Mouse (Mus musculus): ENCODE data around the gene Rrp1b.

Rrp1b gene

DNA sequence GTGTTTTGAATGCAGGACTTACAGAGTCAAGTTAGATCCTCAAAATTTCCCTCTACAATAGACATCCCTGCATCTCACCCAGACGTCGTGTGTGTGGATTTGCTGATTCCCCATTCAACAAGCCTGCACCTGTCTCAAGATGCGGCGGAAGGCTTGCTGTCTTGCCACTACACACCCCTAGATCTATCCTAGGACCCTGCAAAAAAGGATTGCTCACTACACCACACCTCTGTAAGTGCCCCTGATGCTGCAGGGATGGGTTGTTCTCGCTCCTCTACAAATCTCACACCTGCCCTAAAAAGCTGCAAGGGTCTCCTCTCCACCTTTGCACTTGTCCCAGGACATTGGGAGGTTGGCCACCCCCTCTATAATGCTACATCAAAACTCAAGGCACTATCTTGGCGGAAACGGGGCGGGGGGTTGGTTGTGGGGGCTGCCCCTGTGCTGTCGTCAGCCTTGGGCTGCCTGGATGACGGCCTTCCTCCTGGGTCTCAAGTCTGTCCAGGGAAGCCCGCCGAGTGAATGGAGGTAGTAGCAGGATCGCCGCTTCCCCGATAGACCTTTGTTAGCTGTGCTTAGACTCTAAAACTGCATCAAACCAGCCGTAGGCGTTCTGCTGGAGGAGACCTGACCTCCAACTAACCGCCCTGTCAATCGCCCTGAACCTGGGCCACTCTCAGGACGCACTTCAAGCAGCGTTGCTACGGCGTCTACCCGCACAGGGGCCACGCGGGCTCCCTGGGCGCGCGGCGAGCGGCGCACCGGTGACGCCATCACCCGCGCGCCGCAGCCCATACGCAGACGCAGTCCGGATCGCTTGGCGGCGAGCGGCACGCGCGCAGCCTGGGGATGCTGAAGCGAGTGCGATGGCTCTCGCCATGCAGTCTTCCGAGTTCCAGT, at the start of gene Rrp1b, which contains the start of gene Hsf2bp:
Gene Rrp1b, plus strand, starts transcription at position 492 of the 900 bp plus-strand sequence.
Gene Hsf2bp, minus strand, starts transcription at position 741 of the 900 bp plus-strand sequence.
- DNase-seq = peak; percentile 98

DNA sequence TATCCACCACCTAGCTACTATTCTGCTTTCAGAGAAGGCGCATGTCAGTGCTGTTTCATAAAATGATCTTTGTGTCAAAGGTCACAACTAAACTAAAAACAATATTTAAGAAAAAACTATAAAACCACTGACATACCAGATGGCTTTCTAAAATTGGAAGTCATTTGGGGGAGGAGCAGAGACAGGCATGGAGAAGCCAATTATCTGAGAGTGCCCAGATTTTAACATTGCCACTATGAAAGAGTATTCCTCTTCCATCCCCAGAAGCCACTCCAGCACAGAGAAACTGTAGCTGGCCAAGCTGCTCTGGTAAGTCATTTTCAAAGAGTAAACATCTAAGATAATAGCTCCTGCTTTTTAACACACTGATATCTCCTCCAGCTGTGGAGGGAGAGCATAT, 49.0 kb upstream of the Rrp1b start:
- DNase-seq = no peak

DNA sequence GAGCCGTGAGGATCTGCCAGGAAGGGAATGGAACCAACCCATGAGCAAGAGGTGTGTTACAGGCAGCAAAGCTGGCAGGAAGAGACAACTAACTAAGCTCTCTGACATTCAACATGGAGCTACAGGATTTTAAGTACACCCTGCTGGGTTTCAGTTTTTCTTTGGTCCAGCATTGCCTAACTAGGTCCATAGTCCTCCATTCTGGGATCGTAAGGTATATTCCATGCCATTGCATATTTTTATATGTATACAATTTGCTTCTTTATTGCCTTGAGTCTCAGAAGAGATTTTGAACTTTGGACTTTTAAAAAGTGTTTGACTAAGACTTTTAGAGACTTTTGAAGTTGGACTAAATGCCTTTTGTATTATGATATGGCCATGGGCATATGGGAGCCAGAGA, 46.9 kb upstream of the Rrp1b start:
- DNase-seq = no peak

DNA sequence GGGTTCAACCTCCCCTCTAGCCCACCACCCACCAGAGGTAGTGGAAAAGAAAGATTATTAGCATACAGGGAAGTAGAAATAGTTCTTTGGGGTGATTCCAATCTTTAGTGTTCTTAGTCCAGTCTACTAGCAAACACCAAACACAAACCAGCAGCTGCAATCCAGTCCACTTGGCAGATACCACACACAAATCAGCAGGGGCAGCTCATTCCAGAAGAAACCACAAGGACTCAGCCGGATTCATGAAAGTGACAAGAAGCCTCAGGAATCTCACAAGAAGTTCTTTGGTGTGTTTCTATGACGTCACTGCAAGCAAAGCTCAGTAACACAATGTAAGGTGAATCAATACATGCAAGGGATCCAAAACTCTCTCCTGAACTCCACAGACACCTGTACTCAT, 43.9 kb upstream of the Rrp1b start:
- DNase-seq = no peak

DNA sequence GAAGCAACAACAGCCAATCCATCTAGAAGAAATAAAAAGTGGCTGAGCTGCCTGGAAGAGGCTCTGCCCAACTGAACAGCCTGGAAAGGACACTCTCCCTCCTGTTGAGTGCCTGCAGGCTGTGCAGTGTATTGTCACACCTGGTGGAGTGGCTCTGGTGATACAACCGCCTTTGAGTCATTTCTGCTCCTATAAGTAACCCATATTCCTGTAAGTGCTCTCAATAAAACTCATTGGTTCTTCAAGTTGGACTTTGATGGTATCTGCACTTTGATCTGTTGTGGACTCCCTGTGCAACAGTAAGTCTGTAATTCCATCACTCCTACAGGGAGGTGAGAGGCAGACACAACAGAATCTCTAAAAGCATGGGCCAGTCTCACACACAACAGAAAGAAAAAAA, 42.5 kb upstream of the Rrp1b start:
- DNase-seq = no peak

DNA sequence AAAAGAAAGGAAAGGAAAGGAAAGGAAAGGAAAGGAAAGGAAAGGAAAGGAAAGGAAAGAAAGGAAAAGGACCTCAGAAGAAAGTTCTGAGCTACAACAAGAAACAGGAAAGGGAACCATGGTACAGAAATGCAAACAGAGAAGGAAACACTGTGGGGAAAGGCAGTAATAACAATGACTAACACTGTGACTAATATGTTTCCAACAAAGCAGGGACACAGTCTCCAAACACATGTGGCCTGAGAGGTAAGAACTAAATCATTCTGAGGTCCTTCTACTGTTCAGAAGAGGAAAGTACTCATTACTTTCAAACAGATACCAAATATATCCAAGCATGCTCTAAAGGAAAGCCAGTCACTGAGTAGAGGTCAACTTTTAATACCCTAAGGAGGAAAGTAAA, 41.8 kb upstream of the Rrp1b start:
- DNase-seq = no peak

DNA sequence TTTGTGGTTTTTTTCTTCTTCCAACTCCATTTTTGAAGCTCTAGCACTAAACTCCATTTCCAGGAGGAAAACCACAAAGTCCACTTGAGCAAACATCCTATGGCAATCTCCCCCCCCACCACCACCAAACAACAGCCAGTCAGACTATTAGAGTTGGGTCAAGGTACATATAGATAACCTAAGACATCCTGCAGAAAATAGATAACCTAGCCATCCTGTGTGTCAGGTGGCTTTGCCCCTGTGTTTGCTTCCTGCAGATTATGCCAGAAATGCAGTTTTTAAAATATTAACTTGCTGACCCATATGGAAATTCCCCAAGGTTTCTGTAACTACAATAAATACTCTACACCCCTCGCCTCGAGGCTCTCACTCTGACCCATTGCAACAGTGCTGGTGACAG, 40.1 kb upstream of the Rrp1b start:
- DNase-seq = no peak

DNA sequence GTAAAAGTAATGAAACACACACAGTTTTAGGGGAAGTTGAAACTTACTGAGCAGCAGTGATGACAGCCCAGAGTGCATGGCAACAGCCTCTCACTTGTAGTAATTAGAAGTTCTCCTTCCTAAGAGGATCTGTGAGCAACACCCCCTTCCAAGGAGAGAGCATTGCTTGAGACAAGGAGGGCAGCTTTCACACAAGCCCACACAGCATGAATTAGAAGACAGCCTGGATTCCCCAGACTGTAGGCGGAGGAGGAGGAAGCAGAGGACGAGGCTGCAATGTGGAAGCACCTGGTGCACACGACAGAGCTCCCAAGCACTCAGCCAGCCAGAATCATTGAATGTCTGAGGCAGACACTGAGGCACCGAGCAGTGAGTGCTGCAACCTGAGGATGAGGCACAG, 39.6 kb upstream of the Rrp1b start:
- DNase-seq = no peak

DNA sequence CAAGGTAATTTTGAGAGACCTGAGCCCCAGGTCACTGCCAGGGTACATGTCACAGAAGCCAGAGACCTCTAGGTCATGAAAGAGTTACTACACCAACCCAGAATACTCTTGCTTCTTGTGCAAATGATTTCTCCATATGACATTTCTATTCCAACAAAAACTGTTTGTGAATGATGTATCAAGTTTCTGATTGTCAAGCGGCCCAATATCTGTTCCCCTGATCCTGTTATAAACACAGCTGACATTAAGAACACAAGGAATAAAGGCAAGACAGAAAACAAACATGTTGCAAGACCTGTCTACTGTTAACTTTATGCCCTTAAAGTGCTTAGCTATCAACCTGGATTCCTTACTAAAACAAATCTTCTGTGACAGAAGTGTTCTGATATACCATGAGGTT, 37.5 kb upstream of the Rrp1b start:
- no peak for DNase-seq

DNA sequence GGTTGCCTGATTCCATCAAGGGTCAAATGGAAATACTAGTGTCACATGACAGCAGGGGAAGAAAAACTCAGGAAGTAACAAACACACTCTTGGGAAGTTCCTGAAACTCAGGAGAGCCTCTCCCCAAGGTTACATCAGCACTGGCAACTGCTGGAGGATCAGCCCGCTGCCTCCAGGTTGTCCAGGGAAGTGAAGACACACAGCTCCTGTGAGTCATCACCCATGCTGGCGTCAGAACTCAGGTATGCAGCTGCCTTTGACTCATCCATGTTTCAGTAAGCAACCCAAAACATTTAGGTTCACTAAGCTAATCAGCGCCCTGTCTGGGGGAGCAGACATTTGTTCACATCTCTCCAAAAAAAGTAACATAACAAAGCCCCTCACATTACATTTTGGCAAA, 32.6 kb upstream of the Rrp1b start:
- DNase-seq = no peak

DNA sequence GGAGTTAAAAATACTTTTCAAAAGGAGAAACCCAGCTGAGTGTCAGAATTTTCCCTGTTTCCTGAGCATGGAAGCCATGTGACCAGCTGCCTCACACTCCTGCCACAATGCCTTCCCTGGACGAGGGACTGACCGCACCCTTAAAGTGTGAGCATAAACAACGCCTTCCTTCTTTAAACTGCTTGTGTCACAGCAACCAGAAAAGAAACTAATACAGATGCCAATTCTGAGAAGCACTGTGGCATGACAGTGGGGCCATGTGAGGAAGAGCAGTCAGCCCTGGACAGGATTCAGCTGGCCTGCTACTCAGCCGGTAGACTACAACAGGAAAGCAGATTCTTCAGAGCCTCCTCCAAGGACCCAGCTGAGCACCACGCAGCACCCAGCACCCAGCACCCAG, 29.1 kb upstream of the Rrp1b start:
- peak; percentile 97 for DNase-seq

DNA sequence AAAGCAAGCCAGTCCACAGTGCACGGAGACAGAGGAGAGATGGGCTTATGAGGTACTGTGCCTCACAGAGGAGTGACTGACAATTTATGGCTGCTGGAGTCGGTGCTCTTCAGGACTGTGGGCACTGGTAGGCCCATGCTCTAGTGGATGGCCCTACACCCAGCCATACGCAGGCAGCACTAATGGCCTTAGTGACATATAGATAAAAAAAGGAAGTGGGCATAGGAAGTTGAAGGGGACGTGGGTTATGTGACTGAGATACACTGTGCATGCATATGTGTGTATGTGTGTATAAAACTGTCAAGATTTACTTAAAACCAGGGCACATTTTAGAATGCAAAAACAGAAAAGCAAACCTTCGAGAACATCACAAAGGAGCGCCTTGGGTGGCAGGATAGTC, 24.2 kb upstream of the Rrp1b start:
- no peak for DNase-seq

DNA sequence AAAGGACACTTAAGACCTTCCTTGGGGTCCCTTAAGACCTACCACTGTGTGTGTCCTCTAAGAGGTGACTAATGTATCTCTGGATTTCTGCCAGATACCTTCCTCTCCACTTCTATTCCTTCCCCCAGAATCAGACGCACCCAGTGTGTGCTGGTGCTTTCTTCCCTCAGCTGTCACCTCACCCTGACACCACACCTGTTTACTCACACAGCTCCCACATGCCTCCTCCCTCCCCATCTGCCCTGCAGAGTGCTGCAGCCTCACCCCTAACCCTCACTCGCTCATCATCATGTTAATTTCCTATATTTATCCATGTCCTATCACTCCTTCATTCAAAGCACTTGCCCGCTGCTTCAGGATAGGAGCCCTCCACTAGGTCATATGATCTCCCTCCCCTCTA, 23.6 kb upstream of the Rrp1b start:
- no peak for DNase-seq

DNA sequence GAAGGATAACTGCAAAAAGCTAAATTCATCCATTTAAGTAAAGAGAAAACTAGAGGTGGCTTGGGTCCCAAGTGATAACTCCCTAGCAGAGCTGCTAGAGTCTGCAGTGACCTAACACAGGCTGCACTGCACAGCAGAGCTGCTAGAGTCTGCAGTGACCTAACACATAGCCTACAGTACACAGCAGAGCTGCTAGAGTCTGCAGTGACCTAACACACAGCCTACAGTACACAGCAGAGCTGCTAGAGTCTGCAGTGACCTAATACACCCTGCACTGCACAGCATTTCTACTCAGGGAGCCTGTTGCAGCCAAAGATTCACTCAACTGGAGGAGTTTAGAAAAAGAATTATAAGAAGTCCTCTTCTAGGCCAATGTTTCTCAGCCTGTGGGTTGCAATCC, 22.2 kb upstream of the Rrp1b start:
- DNase-seq = peak; percentile 92

DNA sequence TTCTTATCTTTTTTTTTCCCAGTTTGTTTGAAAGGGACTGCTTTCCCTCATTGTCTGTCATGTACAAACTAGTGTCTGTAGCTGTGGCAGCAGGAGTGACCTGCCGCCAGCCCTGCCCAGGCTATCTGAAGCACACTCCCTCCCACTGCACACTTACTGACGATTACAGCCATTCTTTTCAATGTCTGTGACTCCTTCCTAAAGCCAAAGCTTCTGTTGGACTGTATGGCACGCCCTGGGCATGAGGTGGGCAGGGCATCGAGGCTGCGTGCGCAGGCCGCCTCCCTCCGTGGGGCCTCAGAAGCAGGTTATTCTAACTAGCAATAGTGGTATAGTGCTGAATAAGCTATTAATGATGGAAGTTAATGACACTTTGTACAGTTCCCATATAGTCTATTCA, 19.4 kb upstream of the Rrp1b start:
- no peak for DNase-seq

DNA sequence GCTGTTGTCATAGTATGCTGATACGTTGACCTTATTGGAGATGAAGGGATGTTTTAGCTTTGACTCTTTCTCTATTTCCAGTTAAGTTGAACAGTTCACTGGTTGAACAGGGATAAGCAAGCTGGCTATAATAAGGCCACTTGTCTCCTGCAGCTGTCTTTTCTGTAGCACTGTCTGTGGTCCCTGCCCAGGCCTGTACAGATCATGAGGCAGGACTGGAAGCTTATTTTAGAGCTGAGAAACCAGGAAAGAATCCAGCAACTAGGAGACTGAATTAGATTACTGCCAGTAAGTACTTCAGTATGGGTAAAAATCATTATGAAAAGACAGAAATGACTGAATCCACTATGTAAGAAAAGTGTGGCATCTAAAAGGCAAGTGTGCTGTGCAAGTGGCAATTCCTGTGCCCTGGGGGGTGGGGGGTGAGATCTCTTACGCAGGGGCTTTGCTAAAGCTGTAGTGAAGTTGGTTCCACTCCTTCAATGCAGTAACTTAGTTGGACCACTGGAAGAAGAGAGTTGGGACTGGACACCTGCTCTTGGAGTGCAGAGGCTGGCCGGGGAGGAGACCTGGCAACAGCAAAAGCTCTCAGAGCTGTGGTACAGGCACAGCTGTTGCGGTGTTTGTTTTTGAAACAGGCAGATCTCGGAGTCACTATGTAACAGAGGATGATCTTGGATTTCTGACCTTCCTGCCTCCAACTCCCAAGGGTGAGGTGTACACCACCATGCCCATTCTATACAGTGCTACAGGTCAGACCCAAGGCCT, 17.6 kb upstream of the Rrp1b start:
- DNase-seq = peak; percentile 96

DNA sequence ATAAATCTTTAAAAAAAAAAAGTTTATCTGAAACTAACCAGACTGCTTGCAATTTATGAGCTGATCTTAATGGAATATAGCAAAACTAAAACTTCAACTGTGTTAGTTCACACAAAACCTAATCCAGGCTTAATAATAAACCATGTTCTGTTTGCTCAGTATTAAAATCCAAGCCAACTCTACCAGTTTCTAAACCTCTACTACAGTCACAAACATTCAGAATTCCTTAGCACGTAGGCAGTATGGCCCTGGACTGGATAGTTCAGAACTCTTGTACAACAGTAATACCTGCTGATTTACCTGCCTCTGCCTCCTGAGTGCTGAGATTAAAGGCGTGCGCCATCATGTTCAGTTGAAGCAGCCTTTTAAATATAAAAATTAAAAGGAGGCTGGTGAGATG, 13.9 kb upstream of the Rrp1b start:
- DNase-seq = no peak

DNA sequence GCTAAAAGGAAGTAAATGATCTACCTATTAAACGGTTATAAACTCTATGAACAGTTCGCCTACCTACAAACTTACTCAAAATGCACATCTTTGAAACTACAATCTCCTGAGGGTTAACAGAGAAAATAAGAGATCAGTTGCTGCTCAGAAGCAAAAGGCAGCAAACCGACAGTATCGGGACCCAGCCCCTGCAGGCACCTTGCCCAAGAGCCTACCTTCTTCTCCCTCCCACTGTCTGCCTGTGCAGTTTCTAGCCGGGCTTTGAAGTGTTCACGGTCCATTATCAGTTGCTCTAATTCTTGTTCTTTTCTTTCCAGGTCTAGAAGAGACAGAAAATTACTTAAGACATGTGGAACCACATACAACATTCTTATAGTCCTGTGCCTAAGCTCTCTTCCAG, 13.3 kb upstream of the Rrp1b start:
- no peak for DNase-seq

DNA sequence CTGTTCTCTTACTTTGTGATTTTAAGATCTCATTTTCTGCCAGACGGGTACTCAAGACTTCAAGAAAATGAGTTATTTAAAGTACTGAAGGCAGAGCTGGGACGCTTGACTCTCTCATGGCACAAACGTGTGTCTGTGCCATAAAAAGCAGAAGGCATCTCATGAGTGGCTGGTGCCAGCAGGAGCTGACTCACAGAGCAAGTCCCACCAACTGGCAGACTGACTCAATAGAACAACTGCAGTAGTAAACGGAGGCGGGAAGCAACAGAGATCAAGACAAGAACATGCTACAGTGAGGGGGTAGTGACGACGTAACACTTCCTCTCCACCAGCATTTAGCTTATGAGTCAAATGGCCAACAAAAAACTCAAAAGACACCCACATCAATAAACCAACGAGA, 12.8 kb upstream of the Rrp1b start:
- no peak for DNase-seq

DNA sequence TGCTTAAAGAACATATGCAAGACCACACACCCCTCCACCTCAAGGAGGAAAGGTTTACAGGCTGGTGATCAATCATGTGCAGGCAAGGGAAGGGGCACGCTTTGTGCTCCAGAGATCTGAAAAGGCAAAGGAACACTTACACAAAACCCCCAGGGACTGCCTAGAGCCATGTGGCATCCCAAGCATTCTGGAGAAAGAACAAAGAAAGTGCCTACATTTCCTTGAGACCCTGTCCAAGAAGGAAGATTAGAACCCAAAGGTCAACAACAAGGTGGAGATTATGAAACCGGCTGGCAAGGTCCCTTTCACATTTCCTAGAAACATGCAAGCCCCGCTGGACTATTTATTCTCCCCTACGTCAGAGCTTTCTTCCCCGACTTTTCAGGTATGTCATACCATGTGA, 11.2 kb upstream of the Rrp1b start:
- DNase-seq = peak; percentile 95

DNA sequence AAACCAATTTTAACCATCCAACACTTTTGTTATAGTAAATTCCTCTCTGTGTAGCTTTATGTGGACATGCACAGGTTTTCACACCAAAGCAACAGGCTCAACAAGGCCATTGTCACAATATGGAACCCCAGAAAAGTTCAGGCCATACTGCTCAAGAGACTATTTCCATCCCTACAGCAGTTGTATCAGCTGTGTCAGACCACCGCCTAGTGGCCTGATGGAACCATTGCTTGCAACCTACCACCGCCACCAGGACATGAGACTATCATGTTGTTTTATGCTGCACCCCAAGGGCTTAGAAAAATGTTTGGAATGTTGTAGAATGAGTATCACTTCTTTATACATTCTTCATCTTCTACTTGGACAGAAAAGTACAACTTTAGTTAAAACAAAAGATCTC, 10.5 kb upstream of the Rrp1b start:
- DNase-seq = peak; percentile 95

DNA sequence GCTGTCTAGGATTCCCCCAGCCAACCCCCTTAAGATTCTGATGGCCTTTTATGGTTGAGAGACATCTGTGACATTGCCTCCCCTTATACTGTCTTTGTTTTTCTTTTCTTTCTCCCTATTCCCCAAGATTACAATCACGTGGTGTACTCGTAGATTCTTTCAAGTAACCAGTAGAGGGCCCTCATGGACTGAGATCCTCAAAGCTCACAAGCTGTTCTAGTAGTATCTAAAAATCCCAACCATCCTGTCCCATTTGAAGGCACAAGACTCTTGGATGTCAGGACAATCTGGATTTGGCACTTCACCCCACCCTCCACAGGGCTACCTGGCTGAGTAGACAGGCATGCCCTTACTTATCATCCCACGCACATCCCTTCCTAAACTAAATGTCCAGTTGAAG, 8.2 kb upstream of the Rrp1b start:
- no peak for DNase-seq

DNA sequence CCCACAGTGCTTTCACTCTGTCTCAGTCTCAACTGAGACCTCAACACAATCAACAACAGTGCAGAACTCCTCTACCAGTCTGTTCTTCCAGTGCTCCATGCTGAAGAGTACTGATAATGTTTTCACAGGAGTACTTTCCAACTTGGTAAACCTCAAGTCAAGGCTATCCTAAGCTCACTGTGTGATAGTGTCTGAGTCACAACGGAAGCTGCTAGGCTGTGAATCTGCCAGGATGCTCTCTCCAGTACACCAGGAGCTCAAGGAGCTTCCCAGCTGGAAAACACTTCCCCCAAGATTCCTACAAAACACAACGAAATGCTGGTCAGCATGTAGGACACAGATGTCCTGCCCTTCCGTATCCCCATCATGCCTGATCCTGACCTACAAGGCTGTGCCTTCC, 7.6 kb upstream of the Rrp1b start:
- no peak for DNase-seq

DNA sequence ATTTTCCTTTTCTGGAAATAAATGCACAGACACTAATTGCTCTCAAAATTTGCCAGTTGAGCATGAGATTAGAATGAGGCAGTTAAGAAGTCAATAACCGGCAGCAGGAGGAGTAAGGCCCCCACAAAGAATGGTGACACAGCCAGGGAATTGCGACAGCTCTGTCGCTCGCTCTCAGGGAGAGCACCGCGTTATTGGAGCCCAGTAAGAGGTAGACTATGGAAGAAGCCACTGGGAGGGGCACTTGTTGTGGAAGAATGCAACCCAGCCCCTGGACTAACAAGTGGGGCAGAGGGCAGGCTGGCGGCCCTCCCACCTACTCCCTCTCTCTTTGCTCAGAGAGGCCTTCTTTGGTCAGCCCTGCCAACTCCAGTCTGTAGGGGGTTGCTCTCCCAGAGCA, 4.2 kb upstream of the Rrp1b start:
- no peak for DNase-seq
